Mouse (Mus musculus) E14TG2a.4 (cell line): ENCODE measurements at regions not wholly inside any gene's neighbourhood (a gene's known extent, or its start where the extent isn't known, plus 50 kb on each side); places are given as distances from the start of the nearest gene placed in this dataset.

ENCODE experiments used
- CTCF ChIP-seq: conservative IDR thresholded peaks from 2 replicates; pipeline ENCODE4 v1.5.1; 2014; ENCODE audit warnings: low read length
- POU5F1 ChIP-seq: IDR thresholded peaks from 2 replicates; pipeline ENCODE4 v1.6.1; 2014; ENCODE audit warnings: low read length, borderline replicate concordance

DNA sequence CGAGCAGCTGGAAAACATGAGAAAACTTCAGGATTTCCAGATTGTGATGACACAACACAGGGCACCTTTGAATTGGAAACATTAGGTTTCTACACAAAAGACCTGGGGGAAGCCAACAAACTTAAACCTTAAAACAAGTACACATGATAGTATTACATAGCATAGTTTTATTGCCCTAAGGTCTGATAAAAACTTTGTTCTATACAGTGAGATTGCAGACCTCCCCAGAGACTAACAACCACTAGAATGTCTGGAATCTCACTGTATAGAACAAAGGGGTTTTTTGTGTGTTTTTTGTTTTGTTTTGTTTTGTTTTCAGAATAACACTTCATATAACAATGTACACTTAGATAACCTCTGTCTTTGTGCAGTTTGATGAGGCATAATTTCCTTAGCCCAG, 124.2 kb downstream of the Cd55b start:
- TF ChIP-seq CTCF: no peak
- no peak for TF ChIP-seq POU5F1
